Mouse (Mus musculus) B cell, adult (primary cell): ENCODE results near the gene Jakmip3. TPM values are rescaled to one million over a fixed set of nuclear protein-coding genes. Genes with fewer than 3 reads are reported as not detected.

Source experiments
- total RNA-seq: library from RNA; stranded (reverse); gene quantifications from 4 replicates; pipeline ENCODE4 v1.2.4, GENCODE M21; 2023; ENCODE audit not compliant: inconsistent age

Jakmip3 gene
- total RNA-seq = not detected in 4 replicates

GRCm38 (mm10) chr7:138940612-138941461 is at the start of gene Jakmip3:
Gene Jakmip3 (plus strand): TSS chr7:138940730.

DNA sequence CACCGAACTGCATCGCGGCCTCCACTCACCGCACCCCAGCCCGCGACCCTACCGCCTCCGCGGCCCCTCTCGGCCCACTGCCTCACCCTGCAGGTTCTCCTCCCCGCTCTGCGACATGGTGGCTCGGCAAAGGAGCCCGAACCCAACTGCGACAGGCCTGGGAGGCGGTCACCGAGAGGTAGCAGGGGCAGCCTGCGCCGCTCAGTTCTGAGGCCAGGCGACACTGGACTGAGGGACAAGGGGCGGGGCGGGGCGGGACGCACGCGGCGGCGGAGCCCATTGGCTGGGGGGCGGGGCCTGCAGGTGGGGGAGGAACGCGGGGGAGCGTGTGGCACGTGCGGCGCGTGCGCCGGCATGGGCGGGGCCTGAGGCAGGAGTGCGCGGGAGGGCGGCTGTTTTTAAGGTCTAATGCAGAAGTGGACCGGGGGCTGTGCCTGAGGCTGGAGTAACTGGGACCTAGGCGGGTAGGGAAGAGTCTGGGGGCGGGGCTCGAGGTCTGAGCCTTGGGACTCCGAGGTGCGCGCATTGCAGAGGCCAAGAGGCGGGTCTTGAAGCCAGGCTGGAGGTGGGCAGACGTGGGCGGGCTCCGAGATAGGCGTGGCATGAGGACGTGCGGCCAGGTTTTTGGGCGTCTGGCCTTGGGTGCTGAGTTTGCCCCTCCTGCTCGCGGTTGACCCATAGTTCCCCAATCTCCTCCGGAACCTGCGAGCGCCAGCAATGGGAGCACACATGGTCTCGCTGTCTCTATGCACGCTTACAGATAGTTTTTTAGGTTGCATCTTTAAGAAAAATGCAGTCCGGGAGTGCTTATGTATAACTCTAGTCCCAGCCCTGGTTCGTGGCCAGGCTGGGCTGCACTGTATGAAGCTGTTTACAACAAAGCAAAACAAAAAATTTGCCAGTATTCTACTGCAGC is 31.0 kb upstream of the Jakmip3 start, which contains the start of gene Bnip3:
Gene Bnip3 (minus strand): TSS at position 243 of the 916 bp plus-strand sequence.

DNA sequence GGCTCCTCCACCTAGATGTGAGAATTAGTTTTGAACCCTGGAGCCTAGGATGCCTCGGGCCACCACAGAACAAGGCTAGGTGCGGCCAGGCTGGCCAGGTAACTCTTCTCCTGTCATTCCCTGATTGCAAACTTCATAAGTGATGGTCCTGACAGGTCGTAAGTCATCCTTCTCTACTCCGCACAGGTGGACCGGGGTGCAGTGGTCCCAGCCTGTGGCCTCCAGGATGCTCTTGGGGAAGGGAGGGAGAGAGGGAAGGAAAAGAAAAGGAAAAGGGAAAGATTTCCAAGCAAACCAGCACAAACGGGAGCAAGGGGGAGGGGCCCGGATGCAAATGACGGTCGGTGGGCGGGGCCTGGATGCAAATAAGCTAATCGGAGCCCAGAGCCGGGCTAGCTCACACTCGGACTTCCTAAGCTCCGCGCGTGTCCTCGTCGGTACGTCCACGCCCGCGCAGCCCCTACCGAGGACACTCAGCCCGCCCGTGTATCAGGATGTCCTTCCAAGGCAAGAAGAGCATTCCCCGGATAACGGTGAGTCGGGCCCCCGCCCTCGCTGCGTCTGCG is 145.2 kb downstream of the Jakmip3 start, which contains the start of gene Dpysl4:
Gene Dpysl4 (plus strand): TSS at position 373 of the 566 bp plus-strand sequence.

Other genes with a start within 250 kb of the Jakmip3 start
- 51.7 to 62.4 TPM (median 56.2 TPM) in 4 replicates for gene Ppp2r2d, start 94.7 kb upstream of the Jakmip3 start, total RNA-seq
- gene Mapk1ip1, start 94.5 kb upstream of the Jakmip3 start, total RNA-seq = 46.0 to 56.5 TPM (median 49.6 TPM) in 4 replicates
- 6.2 to 9.7 TPM (median 6.8 TPM) in 4 replicates for gene Bnip3, start 31.2 kb upstream of the Jakmip3 start, total RNA-seq
- not detected in 4 replicates for gene Dpysl4, start 145.3 kb downstream of the Jakmip3 start, total RNA-seq